Comparison of ENCODE assay signal across 8 mouse cellular contexts in genomic region chr17:87050469-87051175, GRCm38 (mm10). TPM values are rescaled to one million over a fixed set of nuclear protein-coding genes. Genes with fewer than 3 reads are reported as not detected.
DNase-seq lines count a peak whose midpoint lies in the region; ATAC-seq and TF ChIP-seq lines count a peak whose summit lies in the region.
"Had no signal": no experiment of that assay in that cellular context is flagged by ENCODE, and none has a peak within 500 bp of the region (broad histone marks: within the 10 kb centered on the region; RNA-seq: fewer than 3 reads in every experiment).

No protein-coding gene starts in this region.

- no peaks in the 10 kb centered on the region for H3K9me3 ChIP-seq in embryonic facial prominence, embryonic 13.5 days
- H3K9me3 ChIP-seq in lung, postnatal 0 days (ENCODE audit: low read length), result no peaks in the 10 kb centered on the region
- H3K9me3 ChIP-seq: stomach, embryonic 15.5 days had no signal

- no peak overlapping the region for H3K9ac ChIP-seq in embryonic facial prominence, embryonic 13.5 days
- H3K9ac ChIP-seq in lung, postnatal 0 days (replicated peaks; ENCODE audit: low read depth), result no peak overlapping the region
- H3K9ac ChIP-seq: stomach, embryonic 15.5 days had no signal

- DNase-seq in left cerebral cortex, adult 11 months (ENCODE audit: low spot score), result peak; percentile 28
- no peak for DNase-seq in left cerebral cortex, postnatal 36 days (ENCODE audit: low spot score in 2 of 2)
- DNase-seq in heart, postnatal 10 days, result peak; percentile 44 to 62
- DNase-seq in lung, postnatal 0 days (ENCODE audit: low spot score), result peak; percentile 29
- DNase-seq in spleen, postnatal 14 days (ENCODE audit: low spot score in 2 of 2), result no peak
- DNase-seq in urinary bladder, adult 2 months (ENCODE audit: low spot score), result no peak

- H3K27me3 ChIP-seq in embryonic facial prominence, embryonic 13.5 days, result no peaks in the 10 kb centered on the region
- H3K27me3 ChIP-seq in lung, postnatal 0 days (replicated peaks; ENCODE audit: insufficient read depth, low read length), result no peaks in the 10 kb centered on the region
- H3K27me3 ChIP-seq: stomach, embryonic 15.5 days had no signal

- peak; percentile 56; the same call in 1 of the 2 replicates for ATAC-seq in embryonic facial prominence, embryonic 13.5 days (ENCODE audit: insufficient number of reproducible peaks, insufficient read depth, low FRiP score, low TSS enrichment, low read depth)
- peak; percentile 46 for ATAC-seq in lung, postnatal 0 days

- intact Hi-C loops in left cerebral cortex, postnatal 36 days (cut with DNase I), result loop anchor here (5.0 kb wide), 1 partner anchor 57 kb away; the partner anchor contains the start of gene Socs5
- intact Hi-C loops in heart, postnatal 10 days (cut with DNase I), result no loop called here

- peaks cover 18% of the 10 kb centered on the region for H3K4me1 ChIP-seq in embryonic facial prominence, embryonic 13.5 days
- peaks cover 3% of the 10 kb centered on the region; the same call in 1 of the 2 replicates for H3K4me1 ChIP-seq in lung, postnatal 0 days (ENCODE audit: insufficient read depth, low read depth, low read length)

- no peak overlapping the region for H3K27ac ChIP-seq in embryonic facial prominence, embryonic 13.5 days
- H3K27ac ChIP-seq in lung, postnatal 0 days (ENCODE audit: low read length), result no peak overlapping the region
- H3K27ac ChIP-seq: stomach, embryonic 15.5 days had no signal

- no peak for TF ChIP-seq EP300 in lung, postnatal 0 days (IDR thresholded peaks at IDR 0.05)

- WGBS in embryonic facial prominence, embryonic 13.5 days, result 61% methylated on average over 9 of the region's 9 CpGs
- 33% methylated on average over 9 of the region's 9 CpGs for WGBS in lung, postnatal 0 days

- H3K4me2 ChIP-seq in embryonic facial prominence, embryonic 13.5 days, result no peak overlapping the region
- no peak overlapping the region for H3K4me2 ChIP-seq in lung, postnatal 0 days (replicated peaks; ENCODE audit: low read depth, low read length)
- H3K4me2 ChIP-seq: stomach, embryonic 15.5 days had no signal

- no peak for TF ChIP-seq CTCF in lung, postnatal 0 days (IDR thresholded peaks at IDR 0.05)

- H3K4me3 ChIP-seq in embryonic facial prominence, embryonic 13.5 days, result no peak overlapping the region
- H3K4me3 ChIP-seq in lung, postnatal 0 days (ENCODE audit: low read depth, low read length), result no peak overlapping the region
- H3K4me3 ChIP-seq: stomach, embryonic 15.5 days had no signal

- H3K36me3 ChIP-seq in embryonic facial prominence, embryonic 13.5 days, result no peaks in the 10 kb centered on the region
- no peaks in the 10 kb centered on the region for H3K36me3 ChIP-seq in lung, postnatal 0 days (ENCODE audit: insufficient read depth, low read length)
- H3K36me3 ChIP-seq: stomach, embryonic 15.5 days had no signal

RNA-seq across cellular contexts. Expression of gene Cript, which starts 25.3 kb away (rescaled TPM):
- 10 to 100 TPM; 61.2 to 66.2 TPM for total RNA-seq in left cerebral cortex, postnatal 36 days (2021)
- 137 and 150 TPM in 2 replicates for polyA plus RNA-seq in embryonic facial prominence, embryonic 13.5 days (2015; fragmentation: Nextera tagmentation; extraction: Ambion mirVana)
- total RNA-seq in heart, postnatal 10 days (2021), result 10 to 100 TPM; 49.5 to 49.6 TPM
- polyA plus RNA-seq in lung, postnatal 0 days (2015; fragmentation: Nextera tagmentation; extraction: Ambion mirVana), result 156 and 164 TPM in 2 replicates
- polyA plus RNA-seq in urinary bladder, adult 2 months (2012; rRNA removed), result 63.6 and 68.5 TPM in 2 replicates

RNA-seq across cellular contexts. Expression of gene Pigf, which starts 25.4 kb away (rescaled TPM):
- 10 to 100 TPM; 15.0 to 18.1 TPM for total RNA-seq in left cerebral cortex, postnatal 36 days (2021)
- polyA plus RNA-seq in embryonic facial prominence, embryonic 13.5 days (2015; fragmentation: Nextera tagmentation; extraction: Ambion mirVana), result 34.9 and 36.9 TPM in 2 replicates
- total RNA-seq in heart, postnatal 10 days (2021), result 1 to 10 TPM; 4.7 to 6.4 TPM
- polyA plus RNA-seq in lung, postnatal 0 days (2015; fragmentation: Nextera tagmentation; extraction: Ambion mirVana), result 17.5 and 18.3 TPM in 2 replicates
- 25.2 and 36.2 TPM in 2 replicates for polyA plus RNA-seq in urinary bladder, adult 2 months (2012; rRNA removed)

RNA-seq across cellular contexts. Expression of gene Socs5, which starts 56.9 kb away (rescaled TPM):
- total RNA-seq in left cerebral cortex, postnatal 36 days (2021), result 100 to 1,000 TPM; 112 to 120 TPM
- 19.7 and 23.0 TPM in 2 replicates for polyA plus RNA-seq in embryonic facial prominence, embryonic 13.5 days (2015; fragmentation: Nextera tagmentation; extraction: Ambion mirVana)
- total RNA-seq in heart, postnatal 10 days (2021), result 10 to 100 TPM; 30.7 to 32.0 TPM
- 9.5 and 10.5 TPM in 2 replicates for polyA plus RNA-seq in lung, postnatal 0 days (2015; fragmentation: Nextera tagmentation; extraction: Ambion mirVana)
- 20.3 and 26.2 TPM in 2 replicates for polyA plus RNA-seq in urinary bladder, adult 2 months (2012; rRNA removed)

Comparison
In these comparisons a context has a peak if more than half of its experiments do, and no peak if none do; other contexts are left out.
1. DNase-seq: peak in left cerebral cortex, adult 11 months (single experiment), heart, postnatal 10 days (2 of 2) and lung, postnatal 0 days (single experiment); none in left cerebral cortex, postnatal 36 days (0 of 2), spleen, postnatal 14 days (0 of 2) and urinary bladder, adult 2 months (single experiment).